Mouse (Mus musculus) 416B (cell line): ENCODE data around the gene Ldlrad3.

Experiments used
- DNase-seq: peaks from one replicate; pipeline ENCODE4 v3.0.0; 2011; ENCODE audit warnings: low read depth

Gene Ldlrad3

GRCm38 (mm10) chr2:102002974-102003775 is 183.0 kb downstream of the Ldlrad3 start:
- DNase-seq, result no peak

DNA sequence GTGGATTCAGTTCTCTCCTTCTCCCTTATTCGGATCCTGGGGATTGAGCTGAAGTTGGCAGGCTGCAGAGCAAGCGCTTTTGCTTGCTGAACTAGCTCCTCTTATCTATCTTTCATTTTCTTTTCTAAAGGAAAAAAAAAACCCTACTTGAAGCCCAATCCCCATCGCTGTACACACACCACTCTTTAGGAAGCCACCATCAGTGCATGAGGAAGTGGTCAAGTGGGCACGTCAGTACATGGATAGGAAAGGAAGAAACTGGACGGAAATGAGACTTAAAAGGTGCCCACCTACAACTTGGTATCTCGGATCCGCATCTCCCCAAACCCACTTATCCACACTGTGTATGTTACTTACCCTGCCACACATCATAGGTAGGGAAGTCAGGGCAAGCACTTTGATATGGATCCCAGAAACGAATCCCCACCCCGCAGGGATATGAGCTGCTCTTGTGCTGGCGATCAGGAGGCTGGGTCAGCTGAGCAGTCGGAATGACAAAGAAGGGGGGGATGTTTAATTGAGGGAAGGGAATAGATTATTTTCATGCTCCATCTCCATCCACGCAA is 183.7 kb downstream of the Ldlrad3 start:
- peak; percentile 39 for DNase-seq

DNA sequence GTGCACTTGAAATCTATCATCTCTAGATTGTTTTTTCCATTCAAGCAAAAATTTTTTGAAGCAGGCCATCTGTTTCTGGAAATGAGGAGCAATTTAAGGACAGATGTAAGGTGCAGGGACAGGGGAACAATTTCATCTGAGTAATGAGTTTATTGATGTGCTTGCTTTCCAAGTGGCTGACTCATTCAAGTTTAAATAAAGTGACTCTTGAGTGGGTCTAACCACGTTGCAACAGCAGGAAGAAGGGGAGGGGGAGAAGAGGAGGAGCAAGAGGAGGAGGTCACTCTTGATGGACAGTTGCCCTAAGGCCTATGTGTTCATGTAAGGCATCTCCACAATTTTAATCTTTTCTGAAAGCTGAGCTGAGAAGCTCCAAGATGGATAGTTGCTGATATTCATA is 184.5 kb downstream of the Ldlrad3 start:
- peak; percentile 62 for DNase-seq

- no peak for DNase-seq
These were observed 187.1 kb downstream of the Ldlrad3 start for GRCm38 (mm10) chr2:101998911-101999572.

GRCm38 (mm10) chr2:101997013-101997412 is 189.2 kb downstream of the Ldlrad3 start:
- DNase-seq, result no peak

- DNase-seq, result peak; percentile 7
These were observed 193.4 kb downstream of the Ldlrad3 start for GRCm38 (mm10) chr2:101992574-101993310.

GRCm38 (mm10) chr2:101991726-101992125 is 194.5 kb downstream of the Ldlrad3 start:
- DNase-seq, result peak; percentile 51

DNA sequence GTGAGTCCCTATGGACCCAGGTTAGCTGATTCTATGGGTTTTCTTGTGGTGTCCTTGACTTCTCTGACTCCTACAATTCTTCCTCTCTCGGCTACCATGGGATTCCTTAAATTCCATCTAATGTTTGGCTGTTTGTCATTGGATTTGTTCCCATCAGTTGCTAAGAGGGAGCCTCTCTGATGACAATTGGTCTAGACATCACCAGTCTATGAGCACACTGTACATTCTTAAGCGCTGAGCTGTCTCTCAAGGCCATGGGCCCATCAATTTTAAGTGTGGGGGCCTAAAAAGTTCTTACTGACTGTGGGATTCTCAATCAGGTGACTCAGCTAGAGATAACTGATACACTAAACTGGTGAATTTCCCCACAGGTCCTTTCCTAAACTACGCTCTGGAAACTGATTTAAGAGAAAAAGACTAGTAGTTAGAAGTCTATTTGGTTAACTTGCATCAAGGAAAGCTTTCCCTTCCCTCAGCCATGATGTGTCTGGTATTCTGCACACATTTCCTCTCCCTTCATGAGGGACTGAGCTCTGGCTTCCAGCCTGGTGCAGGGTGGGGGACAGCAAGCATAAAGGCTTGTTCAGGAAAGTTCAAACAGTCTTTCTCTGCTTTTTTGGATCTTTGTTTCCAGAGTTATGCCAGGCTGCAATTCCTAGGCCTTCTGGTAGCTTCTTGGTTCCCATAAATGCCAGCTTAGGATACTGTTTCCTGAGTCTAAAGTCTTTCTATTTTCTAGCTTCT is 199.7 kb downstream of the Ldlrad3 start:
- DNase-seq, result no peak

DNA sequence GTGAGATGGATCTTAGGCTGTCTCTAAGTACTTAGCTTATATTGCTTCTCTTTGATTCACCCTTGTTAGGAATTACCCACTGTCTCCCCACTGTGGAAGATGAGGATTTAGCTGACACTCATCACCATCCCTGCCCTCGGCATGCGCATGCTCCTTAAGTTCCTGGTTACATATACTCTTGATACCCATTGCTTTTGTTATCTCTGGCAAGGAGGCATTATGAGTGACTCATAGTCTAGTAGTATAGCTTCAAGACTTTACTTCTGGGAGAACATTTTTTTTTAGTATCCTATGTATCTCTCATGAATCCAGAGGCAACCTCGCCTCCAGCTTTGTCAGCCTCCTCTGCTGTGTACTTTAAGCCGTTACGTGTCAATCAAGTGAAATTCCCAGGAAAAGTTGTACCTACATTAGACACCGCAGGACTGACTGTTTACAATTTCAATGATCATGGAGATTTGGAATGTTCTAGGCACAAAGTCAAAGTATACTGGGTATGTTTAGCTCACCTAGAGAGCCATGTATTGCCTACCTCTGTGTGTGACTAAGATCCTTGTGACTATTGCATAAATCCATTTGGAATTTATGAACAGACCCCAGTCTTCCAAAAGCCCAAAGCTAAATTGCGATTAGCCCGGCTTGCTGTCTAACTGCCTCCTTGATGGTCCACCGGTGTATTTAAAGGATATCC is 202.2 kb downstream of the Ldlrad3 start:
- DNase-seq, result no peak

- no peak for DNase-seq
These were observed 202.9 kb downstream of the Ldlrad3 start for GRCm38 (mm10) chr2:101983082-101983852.

DNA sequence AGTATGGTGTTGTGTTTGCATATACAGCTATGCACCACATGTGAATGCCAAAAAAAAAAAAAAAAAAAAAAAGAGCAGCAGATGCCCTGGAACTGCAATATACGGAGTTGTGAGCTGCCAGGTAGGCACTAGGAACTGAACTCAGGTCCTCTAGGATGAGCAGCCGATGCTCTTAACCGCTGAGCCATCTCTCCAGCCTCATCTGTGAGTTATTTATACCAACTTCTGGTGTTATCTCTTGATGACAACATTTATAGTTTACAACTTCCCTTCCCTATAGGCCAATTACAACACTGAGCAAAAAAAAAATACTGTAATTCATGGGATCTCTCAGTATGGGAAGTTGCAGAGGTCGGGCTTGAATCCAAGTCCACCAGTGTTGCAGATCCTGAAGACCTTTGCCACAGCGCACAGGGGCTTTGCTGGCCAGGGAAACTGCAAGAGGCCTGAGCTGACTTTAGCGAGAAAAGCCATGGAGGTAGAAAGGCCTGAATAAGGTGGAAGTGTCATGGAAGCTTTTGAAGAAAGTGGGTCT is 204.2 kb downstream of the Ldlrad3 start:
- no peak for DNase-seq

GRCm38 (mm10) chr2:101981211-101981610 is 205.0 kb downstream of the Ldlrad3 start:
- no peak for DNase-seq

DNA sequence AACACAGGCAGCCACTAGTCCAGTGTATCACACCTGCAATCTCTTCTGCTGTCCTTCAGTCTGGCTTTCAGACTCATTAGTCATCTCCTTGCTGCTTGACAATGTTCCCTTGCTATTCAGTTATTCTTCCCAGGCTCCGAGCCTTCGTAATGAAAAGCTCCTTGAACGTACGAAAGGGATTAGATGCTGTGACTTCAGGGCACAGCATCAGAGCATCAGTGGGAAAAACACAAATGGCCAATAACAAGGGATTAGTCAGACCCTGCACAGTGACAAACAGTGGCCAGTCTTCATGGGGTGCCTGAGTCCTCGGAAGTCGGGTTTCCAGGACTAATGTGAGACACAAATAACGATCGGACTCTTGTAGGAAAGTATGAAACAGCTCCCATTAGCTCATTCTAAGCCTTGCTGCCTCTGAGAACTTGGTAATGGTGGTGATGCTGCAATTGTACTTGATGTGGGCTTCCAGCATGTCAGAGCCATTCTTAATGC is 205.7 kb downstream of the Ldlrad3 start:
- DNase-seq, result no peak

DNA sequence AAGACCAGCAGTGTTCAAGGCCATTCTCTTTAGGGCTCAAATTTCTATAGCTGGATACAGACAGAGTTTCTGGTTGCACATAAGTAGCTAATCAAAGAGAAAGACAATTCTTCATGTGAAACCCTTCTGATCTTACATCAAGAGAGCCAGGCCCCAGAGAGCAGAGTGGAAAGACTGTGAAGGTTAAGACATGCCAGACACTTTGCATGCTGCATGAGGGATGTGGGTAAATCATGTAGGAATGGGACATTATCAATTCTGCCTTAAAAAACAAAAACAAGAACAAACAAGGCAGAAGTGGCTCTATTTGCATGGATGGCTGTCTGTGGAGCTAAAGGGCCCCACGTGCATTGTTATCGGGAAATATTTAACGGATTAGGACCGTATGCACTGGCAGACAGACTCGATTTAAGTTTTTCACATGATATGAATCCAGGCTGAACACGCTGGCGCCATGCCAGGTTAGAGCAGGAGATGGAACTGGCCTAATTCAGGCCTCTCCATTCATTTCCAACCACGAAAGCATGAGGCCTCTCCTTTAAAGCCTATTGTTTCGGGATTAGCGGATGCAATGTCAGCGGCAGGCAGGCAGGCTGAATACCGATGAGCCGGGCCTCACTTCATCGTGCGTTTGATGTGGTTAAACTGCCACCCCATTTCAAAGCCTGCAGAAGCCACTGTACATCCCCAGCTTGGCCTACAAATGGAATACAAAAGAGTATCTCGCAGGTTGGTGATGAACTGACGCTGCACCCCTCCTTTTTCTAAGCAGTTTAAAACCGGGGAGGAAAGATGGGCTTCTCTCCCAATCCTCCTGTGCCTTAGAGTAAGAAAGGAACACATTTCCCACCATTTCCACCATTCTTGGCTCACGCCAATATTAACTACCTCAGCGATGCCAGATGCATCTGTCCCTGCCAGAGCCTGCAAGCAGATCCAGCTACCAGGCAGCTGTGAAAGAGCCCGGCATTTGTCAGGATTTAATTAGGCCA is 207.4 kb downstream of the Ldlrad3 start:
- DNase-seq, result no peak

- DNase-seq, result no peak
These were observed 209.7 kb downstream of the Ldlrad3 start for GRCm38 (mm10) chr2:101976399-101977064.

GRCm38 (mm10) chr2:101973810-101974209 is 212.4 kb downstream of the Ldlrad3 start:
- DNase-seq, result no peak

DNA sequence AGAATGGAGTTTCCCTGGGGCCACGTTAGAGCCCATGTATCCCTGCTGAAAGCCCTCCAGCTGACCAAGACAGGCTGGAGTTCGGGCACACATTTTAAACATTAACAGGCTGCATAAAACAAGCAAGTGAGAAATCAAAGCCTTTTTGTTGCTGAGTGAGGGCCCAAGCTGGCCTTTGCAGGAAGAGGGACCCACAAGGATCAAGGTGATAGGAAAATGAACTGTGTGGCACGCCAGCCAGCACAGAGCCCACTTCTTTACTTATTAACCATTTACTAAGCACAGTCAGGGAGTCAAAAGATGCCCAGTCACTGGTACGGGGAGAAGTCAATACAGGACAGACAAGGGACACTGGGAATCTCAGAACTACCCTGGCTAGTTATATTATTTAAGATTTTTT is 218.6 kb downstream of the Ldlrad3 start:
- no peak for DNase-seq

GRCm38 (mm10) chr2:101967152-101967551 is 219.0 kb downstream of the Ldlrad3 start:
- no peak for DNase-seq
